Mouse (Mus musculus): ENCODE measurements around the gene Dgkz. TPM values are rescaled to one million over a fixed set of nuclear protein-coding genes. Genes with fewer than 3 reads are reported as not detected.

The Dgkz gene
- polyA plus RNA-seq, 1 experiment, result 1,103 TPM

GRCm38 (mm10) chr2:91984906-91985525, 9.4 kb upstream of the Dgkz start:
- Histone ChIP-seq H3K27ac (ENCODE audit: control insufficient read depth, insufficient read depth, low read length) (peak overlapping the region; percentile 18), H3K4me1 (replicated peaks; ENCODE audit: control insufficient read depth, insufficient read depth, low read length) (peaks cover 18% of the 10 kb centered on the region), H3K27me3 (ENCODE audit: control insufficient read depth, insufficient read depth, low read length) (no peaks in the 10 kb centered on the region), H3K4me3 (ENCODE audit: control insufficient read depth, insufficient read depth, low read length) (no peak overlapping the region), H3K36me3 (ENCODE audit: control insufficient read depth, insufficient read depth, low read length) (no peaks in the 10 kb centered on the region)
- WGBS, result 42% methylated on average over 9 of the region's 9 CpGs
- TF ChIP-seq POLR2A (IDR thresholded peaks at IDR 0.05; ENCODE audit: control insufficient read depth, extremely low read depth, insufficient read depth, low read length, poor library complexity) (no peak), CTCF (IDR thresholded peaks at IDR 0.05; ENCODE audit: borderline replicate concordance, control insufficient read depth, extremely low read depth, insufficient read depth, low read length, poor library complexity) (no peak)
- DNase-seq, result no peak

- DNase-seq, result peak; percentile 85
- peaks cover 18% of the 10 kb centered on the region for H3K4me1 ChIP-seq (replicated peaks; ENCODE audit: control insufficient read depth, insufficient read depth, low read length)
- H3K27ac ChIP-seq (ENCODE audit: control insufficient read depth, insufficient read depth, low read length), result peak overlapping the region; percentile 25; the same call in 1 of the 2 replicates
- peak; percentile 30; the same call in 1 of the 2 replicates for TF ChIP-seq POLR2A (IDR thresholded peaks at IDR 0.05; ENCODE audit: control insufficient read depth, extremely low read depth, insufficient read depth, low read length, poor library complexity)
- TF ChIP-seq CTCF (IDR thresholded peaks at IDR 0.05; ENCODE audit: borderline replicate concordance, control insufficient read depth, extremely low read depth, insufficient read depth, low read length, poor library complexity), result no peak
- H3K27me3 ChIP-seq (ENCODE audit: control insufficient read depth, insufficient read depth, low read length), result no peaks in the 10 kb centered on the region
- no peaks in the 10 kb centered on the region for H3K36me3 ChIP-seq (ENCODE audit: control insufficient read depth, insufficient read depth, low read length)
- WGBS, result 4% methylated on average over 7 of the region's 13 CpGs
- H3K4me3 ChIP-seq (ENCODE audit: control insufficient read depth, insufficient read depth, low read length), result peak overlapping the region; percentile 19
These were observed 8.8 kb upstream of the Dgkz start for GRCm38 (mm10) chr2:91984439-91984838.

GRCm38 (mm10) chr2:91980830-91981229, 5.2 kb upstream of the Dgkz start:
- no peak for TF ChIP-seq POLR2A (IDR thresholded peaks at IDR 0.05; ENCODE audit: control insufficient read depth, extremely low read depth, insufficient read depth, low read length, poor library complexity)
- Histone ChIP-seq H3K27me3 (ENCODE audit: control insufficient read depth, insufficient read depth, low read length) (peaks cover 6% of the 10 kb centered on the region; the same call in 1 of the 2 replicates), H3K36me3 (ENCODE audit: control insufficient read depth, insufficient read depth, low read length) (no peaks in the 10 kb centered on the region), H3K4me3 (ENCODE audit: control insufficient read depth, insufficient read depth, low read length) (no peak overlapping the region), H3K27ac (ENCODE audit: control insufficient read depth, insufficient read depth, low read length) (no peak overlapping the region), H3K4me1 (replicated peaks; ENCODE audit: control insufficient read depth, insufficient read depth, low read length) (peaks cover 21% of the 10 kb centered on the region)
- no peak for DNase-seq
- WGBS, result 90% methylated on average over 5 of the region's 5 CpGs

DNA sequence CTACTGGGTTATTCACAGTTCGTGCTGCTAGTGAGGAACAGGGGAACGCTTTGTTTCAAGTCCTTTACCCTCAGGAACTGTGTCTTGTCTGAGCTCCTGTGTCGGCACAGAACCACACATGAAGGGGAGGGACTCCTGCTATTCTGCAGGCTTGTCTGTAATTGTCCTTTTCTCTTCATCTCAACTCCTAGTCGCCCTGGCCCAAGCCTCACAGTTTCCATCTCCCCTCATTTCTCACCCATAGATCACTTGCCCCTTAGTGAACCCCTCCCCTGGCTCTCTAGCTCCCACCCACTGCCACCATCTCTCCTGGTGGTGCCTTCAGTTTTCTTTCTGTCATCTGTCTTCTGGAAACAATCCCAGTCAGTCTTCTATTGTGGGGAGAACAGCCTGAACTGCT, 4.6 kb upstream of the Dgkz start:
- Histone ChIP-seq H3K27ac (ENCODE audit: control insufficient read depth, insufficient read depth, low read length) (no peak overlapping the region), H3K4me3 (ENCODE audit: control insufficient read depth, insufficient read depth, low read length) (no peak overlapping the region), H3K4me1 (replicated peaks; ENCODE audit: control insufficient read depth, insufficient read depth, low read length) (peaks cover 22% of the 10 kb centered on the region), H3K27me3 (ENCODE audit: control insufficient read depth, insufficient read depth, low read length) (peaks cover 11% of the 10 kb centered on the region; the same call in 1 of the 2 replicates), H3K36me3 (ENCODE audit: control insufficient read depth, insufficient read depth, low read length) (no peaks in the 10 kb centered on the region)
- no peak for TF ChIP-seq CTCF (IDR thresholded peaks at IDR 0.05; ENCODE audit: borderline replicate concordance, control insufficient read depth, extremely low read depth, insufficient read depth, low read length, poor library complexity)
- no peak for TF ChIP-seq POLR2A (IDR thresholded peaks at IDR 0.05; ENCODE audit: control insufficient read depth, extremely low read depth, insufficient read depth, low read length, poor library complexity)
- WGBS, result 86% methylated on average over 4 of the region's 4 CpGs
- DNase-seq, result no peak

DNA sequence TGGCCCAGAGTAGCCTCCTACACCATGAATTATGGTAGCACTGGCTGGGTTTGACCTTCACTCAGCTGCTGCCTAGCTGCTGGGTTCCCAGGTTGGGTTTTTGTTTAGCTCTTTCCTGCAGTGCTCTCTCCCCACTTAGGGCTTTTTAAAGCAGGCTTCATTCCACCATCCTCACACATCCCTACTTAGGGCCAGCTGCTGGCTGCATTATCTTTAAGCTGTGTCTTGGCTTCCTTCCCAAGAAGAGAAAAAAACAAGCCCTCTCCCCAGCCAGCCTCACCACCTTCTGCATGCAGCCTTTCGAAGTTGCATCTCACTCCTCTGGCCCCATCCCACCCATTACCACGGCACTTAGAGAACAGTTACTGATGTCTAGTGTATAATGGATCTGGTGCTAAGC, 2.9 kb upstream of the Dgkz start:
- 40% methylated on average over 2 of the region's 2 CpGs for WGBS
- Histone ChIP-seq H3K36me3 (ENCODE audit: control insufficient read depth, insufficient read depth, low read length) (no peaks in the 10 kb centered on the region), H3K27ac (ENCODE audit: control insufficient read depth, insufficient read depth, low read length) (no peak overlapping the region), H3K4me3 (ENCODE audit: control insufficient read depth, insufficient read depth, low read length) (no peak overlapping the region), H3K4me1 (replicated peaks; ENCODE audit: control insufficient read depth, insufficient read depth, low read length) (peaks cover 15% of the 10 kb centered on the region), H3K27me3 (ENCODE audit: control insufficient read depth, insufficient read depth, low read length) (peaks cover 17% of the 10 kb centered on the region; the same call in 1 of the 2 replicates)
- no peak for TF ChIP-seq CTCF (IDR thresholded peaks at IDR 0.05; ENCODE audit: borderline replicate concordance, control insufficient read depth, extremely low read depth, insufficient read depth, low read length, poor library complexity)
- no peak for TF ChIP-seq POLR2A (IDR thresholded peaks at IDR 0.05; ENCODE audit: control insufficient read depth, extremely low read depth, insufficient read depth, low read length, poor library complexity)
- DNase-seq, result no peak

- H3K27ac ChIP-seq (ENCODE audit: control insufficient read depth, insufficient read depth, low read length), result no peak overlapping the region
- H3K27me3 ChIP-seq (ENCODE audit: control insufficient read depth, insufficient read depth, low read length), result peaks cover 17% of the 10 kb centered on the region; the same call in 1 of the 2 replicates
- WGBS, result 34% methylated on average over 4 of the region's 4 CpGs
- no peaks in the 10 kb centered on the region for H3K36me3 ChIP-seq (ENCODE audit: control insufficient read depth, insufficient read depth, low read length)
- H3K4me3 ChIP-seq (ENCODE audit: control insufficient read depth, insufficient read depth, low read length), result no peak overlapping the region
- peaks cover 15% of the 10 kb centered on the region for H3K4me1 ChIP-seq (replicated peaks; ENCODE audit: control insufficient read depth, insufficient read depth, low read length)
- no peak for DNase-seq
- TF ChIP-seq CTCF (IDR thresholded peaks at IDR 0.05; ENCODE audit: borderline replicate concordance, control insufficient read depth, extremely low read depth, insufficient read depth, low read length, poor library complexity) (no peak), POLR2A (IDR thresholded peaks at IDR 0.05; ENCODE audit: control insufficient read depth, extremely low read depth, insufficient read depth, low read length, poor library complexity) (no peak)
These were observed 2.3 kb upstream of the Dgkz start for GRCm38 (mm10) chr2:91977960-91978359.
